Mouse (Mus musculus) right cerebral cortex, adult 2 months (tissue): ENCODE data around the gene Erbb3.
A peak's percentile ranks its signal among the peaks of the same experiment; 100 is the strongest.

Experiments used
- DNase-seq, 2 experiments: peaks; one replicate each; pipeline ENCODE4 v3.0.0; 2021 to 2022; ENCODE audit warnings: low spot score in 2 of 2

Erbb3 gene

DNA sequence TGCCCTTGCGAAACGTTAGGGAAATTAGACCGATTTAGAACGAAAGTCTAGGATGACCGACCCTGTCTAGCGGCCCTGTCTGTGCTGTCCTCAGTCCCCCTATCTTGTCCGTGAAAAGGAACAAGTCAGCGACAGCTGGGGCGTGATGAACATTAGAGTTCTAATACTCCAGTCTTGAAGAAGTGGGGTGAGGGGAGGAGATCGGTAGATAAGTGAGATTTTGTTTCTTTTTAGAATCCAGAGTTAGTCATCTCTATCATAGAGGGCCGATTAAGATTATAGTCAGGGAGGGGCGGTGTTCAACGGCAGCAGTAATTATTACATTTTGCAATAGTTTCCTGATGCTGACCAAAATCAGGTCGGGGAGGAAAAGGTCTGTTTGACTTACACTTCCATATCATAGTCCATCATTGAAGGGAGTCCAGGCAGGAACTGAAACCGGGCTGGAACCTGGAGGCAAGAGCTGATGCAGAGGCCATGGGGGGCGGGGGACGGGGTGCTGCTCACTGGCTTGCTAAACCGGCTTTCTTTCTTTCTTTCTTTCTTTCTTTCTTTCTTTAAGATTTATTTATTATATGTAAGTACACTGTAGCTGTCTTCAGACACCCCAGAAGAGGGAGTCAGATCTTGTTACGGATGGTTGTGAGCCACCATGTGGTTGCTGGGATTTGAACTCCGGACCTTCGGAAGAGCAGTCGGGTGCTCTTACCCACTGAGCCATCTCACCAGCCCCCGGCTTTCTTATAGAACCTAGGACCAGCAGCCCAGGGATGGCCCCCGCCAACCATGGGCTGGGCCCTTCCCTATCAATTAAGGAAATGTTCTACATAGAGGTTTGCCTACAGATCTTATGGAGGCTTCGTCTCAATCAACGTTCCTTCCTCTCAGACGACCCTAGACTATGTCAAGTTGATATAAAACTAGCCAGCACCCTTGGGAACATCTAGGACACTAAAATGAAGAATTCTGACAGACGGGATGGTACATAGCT lies 62.8 kb downstream of the Erbb3 start:
- no peak for DNase-seq

DNA sequence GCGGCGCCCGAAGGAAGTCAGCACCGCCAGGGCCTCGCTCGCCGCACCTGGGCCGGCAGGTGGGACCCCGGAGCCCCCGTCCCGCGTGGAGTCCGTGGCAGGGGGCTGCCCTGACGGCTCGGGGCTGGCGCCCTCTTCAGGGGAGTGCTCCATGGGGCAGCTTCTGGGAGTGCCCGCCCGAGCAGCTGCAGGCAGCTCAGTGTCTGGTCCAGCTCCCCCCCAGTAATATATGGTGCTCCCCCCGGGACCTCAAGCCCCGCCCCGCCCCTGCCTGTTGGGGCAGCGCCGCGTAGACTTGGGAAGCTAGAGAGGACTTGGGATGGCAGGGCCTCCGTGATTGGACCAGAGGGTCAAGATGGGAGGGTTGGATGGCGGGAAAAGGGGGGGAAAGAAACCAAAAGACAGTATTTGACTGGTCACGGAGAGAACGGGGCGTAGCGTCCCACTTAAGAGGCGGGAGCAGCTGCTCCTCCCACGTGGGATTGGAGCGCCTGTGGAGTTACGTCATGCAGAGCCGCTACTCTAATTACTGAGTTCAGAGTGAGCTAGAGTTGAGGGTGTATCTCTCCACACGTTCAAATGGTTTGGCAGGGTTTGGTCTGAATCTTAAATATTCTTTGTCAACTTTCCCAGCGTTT lies 63.7 kb downstream of the Erbb3 start, which contains the start of gene Esyt1:
Gene Esyt1 (minus strand): TSS at position 201 of the 638 bp plus-strand sequence.
- peak; percentile 82 to 88 for DNase-seq

DNA sequence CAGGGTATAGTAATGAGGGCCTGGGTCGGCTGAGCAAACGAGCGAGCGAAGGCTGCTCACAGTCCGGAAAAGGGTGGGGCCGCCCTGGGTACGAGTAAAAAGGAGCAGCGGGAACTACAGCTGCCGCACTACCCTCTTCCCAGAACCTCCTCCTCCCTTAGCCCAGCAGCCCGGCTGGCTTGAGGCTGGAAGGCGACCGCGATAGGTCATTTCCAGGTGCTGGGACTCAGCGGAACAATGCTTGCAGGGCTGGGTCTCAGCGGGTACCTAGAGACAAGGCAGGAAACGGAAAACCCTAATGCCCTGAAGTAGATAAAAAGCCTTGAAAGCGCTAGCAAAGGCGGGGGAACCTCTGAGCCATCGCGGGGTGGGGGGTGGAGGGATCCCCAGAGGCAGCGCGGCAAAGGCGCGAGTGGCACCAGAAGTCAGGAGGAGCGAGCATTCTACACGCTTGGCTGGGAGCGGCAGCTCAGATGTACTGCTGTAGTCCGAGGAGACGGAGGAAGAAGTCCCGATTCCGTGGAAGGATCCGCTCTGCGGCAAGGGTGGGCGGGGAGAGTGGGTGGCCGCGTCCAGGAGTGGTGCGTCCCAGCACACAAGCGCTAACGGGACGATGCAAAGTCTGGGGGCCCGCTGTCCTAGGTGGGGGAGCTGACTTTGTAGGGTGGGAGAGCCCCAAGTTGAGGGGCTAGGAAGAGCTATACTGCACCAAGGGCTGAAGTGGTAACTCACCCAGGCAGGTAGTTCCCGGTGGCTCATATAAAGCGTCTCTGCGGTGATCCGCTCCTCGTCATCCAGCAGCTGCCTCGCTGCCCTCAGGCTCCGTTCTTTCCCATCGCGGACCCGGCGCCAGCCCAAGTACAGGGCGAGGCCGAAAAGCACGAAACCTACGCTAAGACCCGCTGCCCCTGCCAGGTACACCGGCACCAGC lies 64.5 kb downstream of the Erbb3 start:
- peak; percentile 54 to 58 for DNase-seq

DNA sequence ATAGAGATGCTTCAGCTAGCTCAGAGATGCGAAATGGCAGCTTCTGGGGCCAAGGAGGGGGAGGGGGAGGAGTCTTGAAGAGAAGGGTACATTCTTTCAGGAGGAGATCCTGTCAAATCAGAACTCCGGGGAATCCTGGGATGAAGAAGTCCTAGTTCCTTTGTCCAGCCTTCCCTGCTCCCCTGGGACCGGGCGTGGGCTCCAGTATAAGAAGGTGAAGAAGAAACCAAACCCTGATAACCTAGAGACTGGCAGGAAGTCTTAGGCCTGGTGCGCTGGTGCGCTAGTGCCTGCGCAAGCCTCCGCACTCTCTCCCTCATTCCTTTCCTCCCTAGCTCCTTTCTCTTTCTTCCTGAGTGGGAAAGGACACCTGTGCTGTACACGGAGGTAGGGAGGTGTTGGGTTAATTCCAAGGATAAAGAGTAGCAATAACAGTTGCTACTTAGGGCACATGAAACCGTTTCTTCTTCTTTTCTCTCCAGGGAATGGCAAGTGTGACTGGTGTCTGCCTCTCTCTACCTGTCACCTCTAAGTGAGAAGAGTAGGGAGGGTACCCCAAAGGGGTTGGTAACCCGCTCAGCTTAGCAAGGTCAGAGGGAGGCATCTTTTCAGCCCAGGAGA lies 65.2 kb downstream of the Erbb3 start:
- DNase-seq = no peak

DNA sequence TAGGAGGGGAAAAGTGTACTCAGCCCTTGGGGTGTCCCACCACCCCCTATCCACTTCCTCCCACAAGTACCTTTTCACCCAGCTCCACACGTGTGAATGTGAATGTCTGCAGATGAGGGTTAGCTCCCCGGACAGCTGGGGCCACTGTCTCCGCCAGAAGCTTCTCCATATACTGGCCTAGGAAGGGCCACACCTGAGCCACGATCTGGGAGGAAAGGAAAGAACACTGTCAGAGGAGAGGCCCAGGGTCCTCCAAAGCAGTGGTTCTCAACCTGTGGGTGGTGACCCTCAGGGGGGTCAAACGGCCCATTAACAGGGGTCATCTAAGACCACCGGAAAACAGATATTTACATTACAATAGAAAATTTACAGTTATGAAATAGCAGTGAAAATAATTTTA lies 67.1 kb downstream of the Erbb3 start:
- DNase-seq = no peak

DNA sequence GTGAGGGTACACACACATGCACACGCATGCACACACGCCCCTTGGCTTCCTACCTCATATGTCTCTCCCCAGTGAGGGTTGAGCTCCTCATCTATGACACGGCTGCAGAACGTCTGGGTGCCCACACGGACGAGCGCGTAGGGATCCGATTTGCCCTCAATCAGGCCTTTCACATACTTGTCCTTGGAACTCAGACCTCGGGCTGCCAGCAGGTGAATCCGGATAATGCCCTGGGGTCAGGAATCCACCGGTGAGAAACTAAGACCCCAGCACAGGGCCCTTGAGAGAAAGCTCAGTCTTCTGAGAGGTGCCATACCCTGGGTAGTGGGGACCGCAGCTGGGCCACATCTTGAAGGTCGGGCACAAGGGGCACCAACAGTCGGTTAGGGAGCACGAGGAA lies 68.9 kb downstream of the Erbb3 start:
- no peak for DNase-seq

DNA sequence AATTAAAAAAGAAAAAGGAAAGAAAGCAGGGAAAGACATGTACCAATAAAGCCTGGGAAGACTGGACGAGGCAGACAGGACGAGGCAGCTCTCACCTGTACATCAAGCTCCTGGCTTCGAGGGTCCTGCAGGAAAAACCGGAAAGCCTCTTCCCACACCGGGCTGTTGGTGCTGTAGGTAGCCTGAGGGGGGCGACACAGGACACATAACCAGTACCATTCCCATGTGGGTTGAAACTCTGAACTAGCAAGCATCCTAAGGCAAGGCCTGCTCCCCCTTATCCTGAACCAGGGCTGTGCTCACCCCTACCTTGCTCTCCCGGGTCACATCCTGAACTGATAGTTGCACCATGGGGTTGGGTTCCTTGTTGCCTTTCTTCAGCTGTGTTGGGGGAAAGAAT lies 70.6 kb downstream of the Erbb3 start:
- peak; percentile 37 to 53 for DNase-seq
